8 mouse cellular contexts compared by ENCODE assay signal in the genomic region with DNA sequence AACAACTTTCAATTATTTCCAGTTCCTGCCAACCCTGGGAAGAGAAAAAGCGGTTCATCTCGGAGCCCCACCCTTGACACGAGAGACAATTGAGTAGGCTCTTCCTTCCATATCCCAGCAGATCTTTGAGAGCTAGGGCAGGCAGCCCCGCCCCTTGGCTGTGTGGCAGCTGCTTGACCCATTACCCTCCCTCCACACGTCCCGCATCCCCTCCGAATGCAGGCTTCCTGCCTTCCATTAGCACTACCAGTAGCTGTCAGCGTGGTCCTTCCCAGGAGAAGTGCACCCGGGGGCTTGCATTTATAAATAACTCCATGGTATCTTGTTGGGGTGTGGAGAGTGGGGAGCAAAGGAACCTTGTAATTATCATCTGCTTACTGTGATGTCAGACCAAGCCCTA. TPM values are rescaled to one million over a fixed set of nuclear protein-coding genes. Genes with fewer than 3 reads are reported as not detected.
A peak's percentile ranks its signal among the peaks of the same experiment; 100 is the strongest.
DNase-seq lines count a peak whose midpoint lies in the region; ATAC-seq lines count a peak whose summit lies in the region.

No protein-coding gene starts in this region.

- H3K36me3 ChIP-seq in hindbrain, embryonic 11.5 days (ENCODE audit: control insufficient read depth, insufficient read depth, low read length) = no peaks in the 10 kb centered on the region
- H3K36me3 ChIP-seq in hindbrain, embryonic 16.5 days (ENCODE audit: control insufficient read depth, insufficient read depth, low read length) = no peaks in the 10 kb centered on the region
- 0 out of 2 replicates have a peak, but pooled peaks cover 2% of the 10 kb centered on the region for H3K36me3 ChIP-seq in forebrain, embryonic 10.5 days (replicated peaks)
- H3K36me3 ChIP-seq in midbrain, embryonic 16.5 days (ENCODE audit: control insufficient read depth, insufficient read depth, low read length) = no peaks in the 10 kb centered on the region

- no peaks in the 10 kb centered on the region for H3K27me3 ChIP-seq in hindbrain, embryonic 11.5 days (ENCODE audit: control insufficient read depth, insufficient read depth, low read length)
- no peaks in the 10 kb centered on the region; the same call in 1 of the 2 replicates for H3K27me3 ChIP-seq in hindbrain, embryonic 16.5 days (replicated peaks; ENCODE audit: control insufficient read depth, insufficient read depth, low read length)
- no peaks in the 10 kb centered on the region; the same call in 1 of the 2 replicates for H3K27me3 ChIP-seq in forebrain, embryonic 10.5 days (ENCODE audit: poor library complexity, severe bottlenecking)
- H3K27me3 ChIP-seq in midbrain, embryonic 16.5 days (ENCODE audit: control insufficient read depth, insufficient read depth, low read depth, low read length) = no peaks in the 10 kb centered on the region

- H3K4me3 ChIP-seq in hindbrain, embryonic 11.5 days (ENCODE audit: low read depth, low read length) = no peak overlapping the region
- no peak overlapping the region for H3K4me3 ChIP-seq in hindbrain, embryonic 16.5 days (ENCODE audit: low read length)
- 0 out of 2 replicates have a peak overlapping the region, but pooled peaks have one; percentile 12 for H3K4me3 ChIP-seq in forebrain, embryonic 10.5 days
- H3K4me3 ChIP-seq in midbrain, embryonic 16.5 days (ENCODE audit: low read depth, low read length) = no peak overlapping the region

- H3K4me1 ChIP-seq in hindbrain, embryonic 11.5 days (replicated peaks; ENCODE audit: control insufficient read depth, insufficient read depth, low read length) = peaks cover 14% of the 10 kb centered on the region; the same call in 1 of the 2 replicates
- H3K4me1 ChIP-seq in hindbrain, embryonic 16.5 days (ENCODE audit: control insufficient read depth, insufficient read depth, low read depth, low read length) = peaks cover 18% of the 10 kb centered on the region
- peaks cover 61% of the 10 kb centered on the region for H3K4me1 ChIP-seq in forebrain, embryonic 10.5 days
- peaks cover 7% of the 10 kb centered on the region for H3K4me1 ChIP-seq in midbrain, embryonic 16.5 days (ENCODE audit: control insufficient read depth, insufficient read depth, low read length)

- H3K9me3 ChIP-seq in hindbrain, embryonic 11.5 days (ENCODE audit: control insufficient read depth, low read length) = no peaks in the 10 kb centered on the region
- no peaks in the 10 kb centered on the region for H3K9me3 ChIP-seq in hindbrain, embryonic 16.5 days (ENCODE audit: control insufficient read depth, low read length)
- no peaks in the 10 kb centered on the region for H3K9me3 ChIP-seq in forebrain, embryonic 10.5 days
- no peaks in the 10 kb centered on the region for H3K9me3 ChIP-seq in midbrain, embryonic 16.5 days (replicated peaks; ENCODE audit: control insufficient read depth, low read length, poor library complexity, severe bottlenecking)

- 18% methylated on average over 9 of the region's 9 CpGs for WGBS in hindbrain, embryonic 11.5 days
- 21% methylated on average over 9 of the region's 9 CpGs for WGBS in hindbrain, embryonic 16.5 days
- WGBS in forebrain, embryonic 10.5 days = 51% methylated on average over 9 of the region's 9 CpGs
- WGBS in midbrain, embryonic 16.5 days = 31% methylated on average over 9 of the region's 9 CpGs

- ATAC-seq in hindbrain, embryonic 11.5 days (ENCODE audit: low FRiP score) = no peak
- ATAC-seq in hindbrain, embryonic 16.5 days = no peak
- ATAC-seq in midbrain, embryonic 16.5 days = no peak
- ATAC-seq in megakaryocyte-erythroid progenitor cell, adult 5-6 weeks (replicated peaks; ENCODE audit: low FRiP score, low TSS enrichment, poor library complexity, severe bottlenecking) = no peak

- peak overlapping the region; percentile 17; the same call in 1 of the 2 replicates for H3K4me2 ChIP-seq in hindbrain, embryonic 11.5 days (replicated peaks; ENCODE audit: low read depth, low read length)
- no peak overlapping the region for H3K4me2 ChIP-seq in hindbrain, embryonic 16.5 days (ENCODE audit: low read length)
- H3K4me2 ChIP-seq in midbrain, embryonic 16.5 days (ENCODE audit: low read length) = no peak overlapping the region

- H3K9ac ChIP-seq in hindbrain, embryonic 11.5 days (ENCODE audit: low read depth, low read length) = 0 out of 2 replicates have a peak overlapping the region, but pooled peaks have one; percentile 11
- no peak overlapping the region for H3K9ac ChIP-seq in hindbrain, embryonic 16.5 days (ENCODE audit: low read depth, low read length)
- H3K9ac ChIP-seq in midbrain, embryonic 16.5 days (ENCODE audit: low read depth, low read length) = peak overlapping the region; percentile 27; the same call in 1 of the 2 replicates

- DNase-seq in hindbrain, embryonic 11.5 days (ENCODE audit: low spot score) = peak; percentile 68
- peak; percentile 30 for DNase-seq in forebrain, embryonic 10.5 days (ENCODE audit: extremely low spot score, low spot score)
- DNase-seq in kidney, adult 8-10 months = peak; percentile 23
- DNase-seq in Muller cell, postnatal 12 days (ENCODE audit: inconsistent ontology term) = no peak
- no peak for DNase-seq in urinary bladder, postnatal 10 days (ENCODE audit: low spot score)

- H3K27ac ChIP-seq in hindbrain, embryonic 11.5 days (ENCODE audit: low read depth, low read length) = peak overlapping the region; percentile 62
- no peak overlapping the region for H3K27ac ChIP-seq in hindbrain, embryonic 16.5 days (ENCODE audit: low read depth, low read length)
- peak overlapping the region; percentile 60 for H3K27ac ChIP-seq in forebrain, embryonic 10.5 days
- no peak overlapping the region for H3K27ac ChIP-seq in midbrain, embryonic 16.5 days (ENCODE audit: low read length)

RNA-seq across cellular contexts. Expression of a gene that starts 2.3 kb away (rescaled TPM):
- 30.6 and 37.7 TPM in 2 replicates for polyA plus RNA-seq in hindbrain, embryonic 11.5 days (2014; fragmentation: Nextera tagmentation; extraction: Ambion mirVana)
- 95.5 and 108 TPM in 2 replicates for polyA plus RNA-seq in hindbrain, embryonic 16.5 days (2015; fragmentation: Nextera tagmentation; extraction: Ambion mirVana)
- 58.4 and 63.3 TPM in 2 replicates for polyA plus RNA-seq in forebrain, embryonic 10.5 days (2016; fragmentation: Nextera tagmentation; extraction: Ambion mirVana)
- polyA plus RNA-seq in midbrain, embryonic 16.5 days (2015; fragmentation: Nextera tagmentation; extraction: Ambion mirVana) = 68.8 and 78.8 TPM in 2 replicates
- total RNA-seq in megakaryocyte-erythroid progenitor cell, adult 5-6 weeks (2014; fragmentation: Nextera tagmentation) = 16.8 and 20.1 TPM in 2 replicates
- total RNA-seq in megakaryocyte-erythroid progenitor cell, adult 5-6 weeks (2017) = 11.1 and 15.5 TPM in 2 replicates

Comparison
In these comparisons a context has a peak if more than half of its experiments do, and no peak if none do; other contexts are left out.
1. H3K27ac ChIP-seq: peak in hindbrain, embryonic 11.5 days (single experiment) and forebrain, embryonic 10.5 days (single experiment); none in hindbrain, embryonic 16.5 days (single experiment) and midbrain, embryonic 16.5 days (single experiment).
2. DNase-seq: peak in hindbrain, embryonic 11.5 days (single experiment), forebrain, embryonic 10.5 days (single experiment) and kidney, adult 8-10 months (2 of 2); none in Muller cell, postnatal 12 days (single experiment) and urinary bladder, postnatal 10 days (single experiment).